Mouse (Mus musculus) urinary bladder, postnatal 10 days (tissue): ENCODE data around the gene Tmem270.

Experiments used
- DNase-seq: peaks from one replicate; pipeline ENCODE4 v3.0.0; 2022; ENCODE audit warnings: low spot score

Gene Tmem270

GRCm38 (mm10) chr5:134883077-134883476 is 23.5 kb downstream of the Tmem270 start:
- no peak for DNase-seq

- no peak for DNase-seq
Measured at GRCm38 (mm10) chr5:134876801-134877200, 29.7 kb downstream of the Tmem270 start.

DNA sequence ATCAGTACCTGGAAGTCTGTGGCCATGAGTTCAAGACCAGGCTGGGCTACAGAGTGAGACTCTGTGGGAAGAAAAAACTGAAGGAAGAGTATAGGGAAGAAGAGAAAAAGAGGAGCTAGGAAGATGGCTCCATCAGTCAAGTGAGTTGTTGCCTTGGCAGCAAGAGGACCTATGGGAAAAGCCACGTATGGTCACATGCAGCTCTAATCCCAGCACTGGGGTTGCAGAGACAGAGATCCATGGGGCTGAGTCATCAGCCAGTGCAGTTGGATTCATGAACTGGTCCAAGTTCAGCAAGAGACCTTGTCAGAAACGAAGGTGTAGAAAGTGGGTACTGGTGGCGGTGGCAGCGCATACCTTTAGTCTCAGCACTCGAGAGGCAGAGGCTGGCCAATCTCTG is 31.3 kb downstream of the Tmem270 start:
- no peak for DNase-seq

DNA sequence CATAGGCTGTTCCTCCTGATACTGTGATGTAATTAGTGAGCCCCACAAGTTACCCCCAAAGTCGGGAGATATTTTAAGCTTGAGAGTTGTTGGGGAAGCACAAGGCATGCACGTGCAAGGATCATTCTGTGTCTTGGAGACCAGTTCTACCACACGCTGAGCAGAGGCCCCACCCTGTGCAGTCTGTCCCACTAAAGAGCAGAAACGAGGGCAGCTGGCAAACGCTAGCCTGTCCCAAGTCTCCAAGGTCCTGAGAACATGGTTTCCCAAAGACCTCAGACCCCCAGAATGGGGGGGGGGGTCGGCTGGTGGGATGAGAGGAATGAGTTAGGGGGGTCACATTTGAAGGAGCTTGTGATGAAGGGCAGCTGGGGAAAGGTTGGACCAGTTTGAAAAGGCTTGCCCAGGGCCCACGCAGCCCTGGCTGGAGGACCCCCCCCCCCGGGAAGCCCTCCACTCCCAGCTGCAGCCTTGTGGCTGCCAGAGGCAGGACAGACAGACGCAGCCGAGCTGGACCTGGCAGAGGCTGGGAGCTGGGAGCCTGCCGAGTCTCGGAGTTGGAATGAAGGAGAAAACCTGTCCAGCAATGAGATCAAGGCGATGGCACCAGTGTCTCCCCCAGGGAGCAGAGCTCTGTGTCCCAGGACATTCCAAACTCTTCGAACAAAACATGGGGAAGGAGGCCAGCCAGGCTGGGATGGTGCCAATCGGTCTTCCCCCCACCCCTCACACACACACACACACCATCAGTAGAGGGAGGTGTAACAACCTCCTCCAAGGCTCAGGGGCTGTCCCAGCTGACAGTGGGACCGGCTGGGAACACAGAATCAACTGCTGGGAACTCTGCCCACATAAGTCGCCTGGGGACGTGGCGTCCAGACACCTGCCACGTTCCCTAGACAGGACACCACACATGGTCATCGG is 32.3 kb downstream of the Tmem270 start:
- DNase-seq, result peak; percentile 23

GRCm38 (mm10) chr5:134873034-134873433 is 33.5 kb downstream of the Tmem270 start:
- no peak for DNase-seq

GRCm38 (mm10) chr5:134872597-134872996 is 33.9 kb downstream of the Tmem270 start:
- DNase-seq, result no peak

DNA sequence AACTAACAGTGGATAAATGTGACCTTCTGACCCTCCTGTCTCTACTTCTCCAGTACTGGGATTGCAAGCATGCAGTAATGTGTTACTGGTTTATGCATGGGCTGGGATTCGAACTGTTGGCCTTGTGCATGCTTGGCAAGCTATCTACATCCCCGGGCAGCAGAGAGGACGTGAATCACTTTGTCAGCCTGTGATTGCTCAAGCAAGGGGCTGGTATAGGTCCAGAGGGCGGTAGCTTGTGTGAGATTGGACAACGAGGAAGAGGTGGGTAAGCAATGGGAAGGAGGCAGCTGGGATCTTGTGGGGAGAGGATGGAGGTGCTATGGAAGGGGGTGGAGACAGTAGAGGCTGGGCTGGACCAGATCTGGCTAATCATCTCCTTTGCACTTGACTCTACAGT is 38.0 kb downstream of the Tmem270 start:
- DNase-seq, result no peak

- no peak for DNase-seq
Measured at GRCm38 (mm10) chr5:134867320-134868144, 39.0 kb downstream of the Tmem270 start.

DNA sequence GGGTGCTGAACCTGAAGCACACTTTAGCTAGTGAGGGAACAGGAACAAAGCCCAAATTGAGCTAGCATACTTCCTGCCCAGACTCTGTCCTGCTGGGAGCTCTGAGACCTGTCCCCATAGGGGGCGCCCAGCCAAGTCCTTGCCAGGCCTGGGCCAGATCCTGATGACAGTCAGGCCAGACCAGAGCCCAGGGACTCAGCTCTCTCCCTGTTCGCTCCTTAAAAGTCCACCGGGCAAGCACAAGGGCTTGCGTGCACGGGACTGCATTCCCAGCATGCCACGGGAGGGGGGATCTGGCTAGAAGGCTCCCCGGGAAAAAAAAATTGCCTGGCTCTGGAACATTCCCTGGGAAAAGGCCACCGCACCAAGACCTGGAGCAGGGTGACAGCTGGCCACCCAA is 41.4 kb downstream of the Tmem270 start:
- DNase-seq, result no peak

DNA sequence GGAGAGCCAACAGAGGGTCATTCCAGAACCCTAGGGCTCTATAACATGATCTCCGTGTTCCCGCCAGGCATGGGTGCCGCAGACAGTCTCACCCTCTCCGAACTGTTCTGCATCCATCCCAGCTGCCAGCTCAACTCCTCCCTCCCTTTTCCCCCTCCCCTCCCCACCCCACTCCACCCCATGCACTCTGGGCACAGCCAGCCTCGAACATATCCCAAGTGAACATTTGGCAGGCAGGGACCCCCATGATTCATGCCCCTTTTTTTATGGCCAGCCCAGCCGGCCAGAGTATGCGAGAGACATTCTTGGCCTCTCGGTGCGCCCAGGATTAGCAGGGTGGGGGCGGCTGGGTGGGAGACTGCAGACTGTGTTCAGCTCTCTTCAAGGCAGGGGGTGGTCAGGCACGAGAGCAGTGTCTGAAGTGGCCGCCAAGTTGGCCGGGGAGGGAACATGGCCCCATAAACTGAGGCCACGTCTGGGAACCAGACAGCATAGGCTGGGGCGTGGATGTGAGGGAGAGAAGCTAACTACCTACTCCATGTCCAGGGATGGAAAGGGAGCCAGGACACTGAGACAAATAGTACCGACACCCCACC is 44.5 kb downstream of the Tmem270 start:
- no peak for DNase-seq

GRCm38 (mm10) chr5:134859193-134859592 is 47.3 kb downstream of the Tmem270 start:
- DNase-seq, result no peak

GRCm38 (mm10) chr5:134858378-134858777 is 48.2 kb downstream of the Tmem270 start:
- no peak for DNase-seq

GRCm38 (mm10) chr5:134852873-134853272 is 53.7 kb downstream of the Tmem270 start:
- no peak for DNase-seq
